Mouse (Mus musculus): ENCODE results near the gene Bbx.

DNA sequence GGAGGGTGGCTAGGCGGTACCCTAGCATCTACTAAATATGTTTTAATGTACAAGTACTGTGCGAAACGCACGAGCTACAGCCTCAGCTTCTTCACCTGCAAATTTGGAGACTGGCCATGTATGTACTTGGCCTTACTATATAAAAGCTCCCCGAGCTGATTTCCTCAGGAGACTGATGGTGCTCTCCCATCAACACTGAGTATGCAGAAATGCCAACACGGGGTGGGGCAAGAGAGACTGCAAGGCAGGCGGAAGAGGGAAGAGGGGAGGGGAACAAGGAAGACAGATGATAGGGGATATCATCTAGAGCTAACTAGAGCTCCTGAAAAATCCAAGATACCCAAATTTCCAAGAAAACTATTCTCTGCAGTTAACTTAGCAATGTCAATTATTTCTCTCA, 71.6 kb downstream of the Bbx start:
- TF ChIP-seq USF2 (conservative IDR thresholded peaks at IDR 0.05; ENCODE audit: low read depth, low read length) = no peak
- TF ChIP-seq CTCF (conservative IDR thresholded peaks at IDR 0.05 in 1 of 2, IDR thresholded peaks at IDR 0.05 in 1 of 2; ENCODE audit: low read depth in 2 of 2, low read length in 2 of 2) = no peak
- TF ChIP-seq MAX (IDR thresholded peaks at IDR 0.05; ENCODE audit: low read length) = no peak
- TF ChIP-seq ZC3H11A (IDR thresholded peaks at IDR 0.05; ENCODE audit: low read depth, low read length) = no peak
- TF ChIP-seq POLR2A (IDR thresholded peaks at IDR 0.05; ENCODE audit: low read depth, low read length) = no peak
